Mouse (Mus musculus): Measurements from ENCODE around the gene Jund.

DNA sequence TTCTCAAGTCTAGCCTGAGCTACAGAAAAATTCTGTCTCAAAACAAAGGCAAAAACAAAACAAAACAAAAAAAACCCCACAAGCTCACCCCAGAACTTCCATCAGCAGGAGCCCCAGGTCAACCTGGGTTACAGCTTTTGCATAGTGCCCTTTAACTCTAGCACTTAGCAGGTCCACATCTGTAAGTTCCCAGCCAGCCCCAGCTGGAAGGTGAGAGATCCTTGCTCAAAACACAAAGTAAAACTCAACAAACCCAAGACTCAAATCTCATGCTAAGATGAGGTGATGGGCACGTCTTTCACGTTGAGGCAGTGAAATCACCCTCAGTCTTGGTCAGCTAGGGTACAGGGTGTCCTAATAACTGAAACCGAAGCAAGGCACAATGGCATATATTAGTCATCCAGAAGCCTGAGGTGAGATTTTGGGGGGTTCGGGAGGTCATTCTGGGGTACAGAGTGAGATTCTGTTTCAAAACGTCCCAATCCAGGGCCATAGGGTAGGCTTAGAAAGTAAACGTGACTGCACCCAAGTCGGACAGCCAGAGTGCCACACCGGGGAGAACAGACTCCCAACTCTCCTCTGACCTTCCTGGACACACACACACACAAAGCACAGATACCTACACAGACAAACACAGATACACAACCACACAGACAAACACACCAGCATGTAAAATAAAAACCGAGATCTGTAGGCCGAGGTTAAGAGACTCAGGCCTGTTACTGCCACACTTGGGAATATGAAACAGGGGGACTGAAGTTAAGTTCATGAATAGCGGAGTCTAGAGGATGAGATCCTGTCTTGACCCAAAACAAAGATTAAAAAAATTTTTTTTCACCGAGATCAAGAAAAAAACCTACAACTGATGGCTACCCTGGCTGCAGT lies 1.1 kb upstream of the Jund start:
- TF ChIP-seq POLR2A (IDR thresholded peaks at IDR 0.05; ENCODE audit: borderline replicate concordance, control insufficient read depth, low read depth, low read length) (no peak), CTCF (IDR thresholded peaks at IDR 0.05; ENCODE audit: control insufficient read depth, insufficient read depth, low read length) (no peak)

Measured in bone marrow, adult 2 months (tissue).